Mouse (Mus musculus): Measurements from ENCODE around the gene Tbxa2r. TPM values are rescaled to one million over a fixed set of nuclear protein-coding genes. Genes with fewer than 3 reads are reported as not detected.

Tbxa2r gene
- polyA plus RNA-seq, 1 experiment, result 44.0 TPM

DNA sequence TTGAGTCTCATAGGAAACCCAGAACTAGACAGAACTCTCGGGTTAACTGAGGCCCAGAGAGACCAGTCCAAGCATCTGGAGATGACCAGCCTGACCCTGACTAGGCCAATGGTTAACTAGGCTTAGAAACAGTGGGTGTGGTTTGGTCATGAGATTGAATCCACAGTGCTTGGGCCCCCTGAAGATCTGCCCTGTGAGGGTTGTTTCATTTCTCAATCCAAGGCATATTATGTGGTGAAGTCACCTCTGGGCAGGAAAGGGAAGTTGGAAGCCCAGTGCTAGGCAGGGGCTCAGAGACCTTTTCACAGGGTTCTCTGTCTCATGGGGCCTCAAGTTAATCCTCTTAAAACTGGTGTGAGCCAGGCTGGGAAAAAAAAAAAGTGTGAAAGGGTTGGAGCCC is 30.3 kb downstream of the Tbxa2r start:
- H3K4me3 ChIP-seq (replicated peaks; ENCODE audit: extremely low read depth, low read depth, low read length), result no peak overlapping the region
- TF ChIP-seq POLR2A (IDR thresholded peaks at IDR 0.05; ENCODE audit: borderline replicate concordance, extremely low read depth, low read depth, low read length) (no peak), CTCF (IDR thresholded peaks at IDR 0.05; ENCODE audit: insufficient read depth, low read length) (no peak)
- H3K4me1 ChIP-seq (ENCODE audit: control insufficient read depth, insufficient read depth, low read length), result peaks cover 9% of the 10 kb centered on the region; the same call in 1 of the 2 replicates
- DNase-seq, result no peak
- WGBS, result 59% methylated on average over 1 of the region's 1 CpGs

GRCm38 (mm10) chr10:81360721-81361120 is 32.2 kb downstream of the Tbxa2r start:
- Histone ChIP-seq H3K4me3 (replicated peaks; ENCODE audit: extremely low read depth, low read depth, low read length) (no peak overlapping the region), H3K4me1 (ENCODE audit: control insufficient read depth, insufficient read depth, low read length) (peaks cover 11% of the 10 kb centered on the region; the same call in 1 of the 2 replicates)
- 68% methylated on average over 8 of the region's 8 CpGs for WGBS
- TF ChIP-seq CTCF (IDR thresholded peaks at IDR 0.05; ENCODE audit: insufficient read depth, low read length) (no peak), POLR2A (IDR thresholded peaks at IDR 0.05; ENCODE audit: borderline replicate concordance, extremely low read depth, low read depth, low read length) (no peak)
- DNase-seq, result no peak

- DNase-seq, result no peak
- 55% methylated on average over 12 of the region's 12 CpGs for WGBS
- H3K4me3 ChIP-seq (replicated peaks; ENCODE audit: extremely low read depth, low read depth, low read length), result no peak overlapping the region
- TF ChIP-seq POLR2A (IDR thresholded peaks at IDR 0.05; ENCODE audit: borderline replicate concordance, extremely low read depth, low read depth, low read length), result no peak
- TF ChIP-seq CTCF (IDR thresholded peaks at IDR 0.05; ENCODE audit: insufficient read depth, low read length), result no peak
- H3K4me1 ChIP-seq (ENCODE audit: control insufficient read depth, insufficient read depth, low read length), result peaks cover 11% of the 10 kb centered on the region; the same call in 1 of the 2 replicates
These were observed 33.9 kb downstream of the Tbxa2r start for GRCm38 (mm10) chr10:81362336-81362949.

- no peak for DNase-seq
- Histone ChIP-seq H3K4me3 (replicated peaks; ENCODE audit: extremely low read depth, low read depth, low read length) (peak overlapping the region; percentile 7), H3K4me1 (ENCODE audit: control insufficient read depth, insufficient read depth, low read length) (peaks cover 6% of the 10 kb centered on the region; the same call in 1 of the 2 replicates)
- WGBS, result 40% methylated on average over 54 of the region's 54 CpGs
- TF ChIP-seq POLR2A (IDR thresholded peaks at IDR 0.05; ENCODE audit: borderline replicate concordance, extremely low read depth, low read depth, low read length), result no peak
- TF ChIP-seq CTCF (IDR thresholded peaks at IDR 0.05; ENCODE audit: insufficient read depth, low read length), result no peak
These were observed 35.2 kb downstream of the Tbxa2r start for GRCm38 (mm10) chr10:81363436-81364346.

DNA sequence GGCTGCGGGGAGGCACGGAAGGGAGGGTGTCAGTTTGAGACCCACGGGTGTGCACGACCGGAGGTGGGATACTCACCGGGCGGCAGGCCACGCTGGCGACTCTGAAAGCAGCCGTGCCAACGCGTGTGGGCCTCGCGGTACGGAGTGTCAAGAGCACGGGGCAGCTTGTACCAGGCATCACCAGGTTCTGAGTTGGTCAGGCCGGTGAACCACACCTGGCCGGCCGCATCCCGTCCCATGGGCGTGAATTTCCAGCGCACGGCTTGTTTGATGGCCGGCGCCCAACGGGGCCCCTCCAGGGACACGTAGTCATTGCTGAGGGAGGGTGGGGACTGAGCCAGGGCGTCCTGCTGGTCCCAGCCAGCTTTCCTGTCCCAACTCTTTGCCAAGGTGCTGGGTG is 36.1 kb downstream of the Tbxa2r start:
- no peak for TF ChIP-seq CTCF (IDR thresholded peaks at IDR 0.05; ENCODE audit: insufficient read depth, low read length)
- TF ChIP-seq POLR2A (IDR thresholded peaks at IDR 0.05; ENCODE audit: borderline replicate concordance, extremely low read depth, low read depth, low read length), result 0 out of 2 replicates have a peak, but pooled peaks have one; percentile 26
- no peak for DNase-seq
- H3K4me1 ChIP-seq (ENCODE audit: control insufficient read depth, insufficient read depth, low read length), result 0 out of 2 replicates have a peak, but pooled peaks cover 5% of the 10 kb centered on the region
- 26% methylated on average over 28 of the region's 28 CpGs for WGBS
- peak overlapping the region; percentile 9 for H3K4me3 ChIP-seq (replicated peaks; ENCODE audit: extremely low read depth, low read depth, low read length)

DNA sequence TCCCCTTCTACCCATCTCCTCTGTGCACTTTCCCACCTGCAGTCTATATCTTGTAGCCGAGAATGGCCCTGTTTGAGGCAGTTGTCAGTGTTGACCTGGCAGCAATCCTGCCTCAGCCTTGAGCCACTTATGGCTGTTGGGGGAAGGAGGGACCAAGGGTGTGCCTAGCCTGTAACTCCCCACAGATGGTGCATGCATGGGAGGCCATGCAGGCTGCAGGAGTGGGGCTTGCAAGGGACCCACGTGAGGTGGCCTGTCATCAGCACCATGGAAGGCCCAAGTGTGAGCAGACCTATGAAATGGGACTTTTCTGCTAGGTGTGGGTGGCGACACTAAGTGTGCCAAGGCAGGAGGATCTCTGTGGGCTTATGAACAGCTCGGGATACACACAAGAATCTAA is 36.5 kb downstream of the Tbxa2r start:
- no peak for DNase-seq
- no peak for TF ChIP-seq CTCF (IDR thresholded peaks at IDR 0.05; ENCODE audit: insufficient read depth, low read length)
- no peak for TF ChIP-seq POLR2A (IDR thresholded peaks at IDR 0.05; ENCODE audit: borderline replicate concordance, extremely low read depth, low read depth, low read length)
- no peak overlapping the region for H3K4me3 ChIP-seq (replicated peaks; ENCODE audit: extremely low read depth, low read depth, low read length)
- WGBS, result 50% methylated on average over 4 of the region's 4 CpGs
- 0 out of 2 replicates have a peak, but pooled peaks cover 5% of the 10 kb centered on the region for H3K4me1 ChIP-seq (ENCODE audit: control insufficient read depth, insufficient read depth, low read length)

GRCm38 (mm10) chr10:81365672-81366476 is 37.3 kb downstream of the Tbxa2r start, which contains the start of gene 4930404N11Rik:
TSS of gene 4930404N11Rik (minus strand) at chr10:81365816.
- H3K4me3 ChIP-seq (replicated peaks; ENCODE audit: extremely low read depth, low read depth, low read length), result peak within 1 kb of the TSS; percentile 9
- no peak for DNase-seq
- WGBS, result 33% methylated on average over 12 of the region's 12 CpGs

GRCm38 (mm10) chr10:81366477-81367206 is 38.1 kb downstream of the Tbxa2r start:
- WGBS, result 64% methylated on average over 6 of the region's 6 CpGs

More at GRCm38 (mm10) chr10:81365672-81366476, 37.3 kb downstream of the Tbxa2r start, which contains the start of gene 4930404N11Rik:
- TF ChIP-seq POLR2A (IDR thresholded peaks at IDR 0.05; ENCODE audit: borderline replicate concordance, extremely low read depth, low read depth, low read length), result peak; percentile 42; the same call in 1 of the 2 replicates
- TF ChIP-seq CTCF (IDR thresholded peaks at IDR 0.05; ENCODE audit: insufficient read depth, low read length), result no peak
- H3K4me1 ChIP-seq (ENCODE audit: control insufficient read depth, insufficient read depth, low read length), result 0 out of 2 replicates have a peak, but pooled peaks cover 5% of the 10 kb centered on the region

More at GRCm38 (mm10) chr10:81366477-81367206, 38.1 kb downstream of the Tbxa2r start:
- no peak for DNase-seq
- TF ChIP-seq POLR2A (IDR thresholded peaks at IDR 0.05; ENCODE audit: borderline replicate concordance, extremely low read depth, low read depth, low read length) (peak; percentile 21; the same call in 1 of the 2 replicates), CTCF (IDR thresholded peaks at IDR 0.05; ENCODE audit: insufficient read depth, low read length) (no peak)
- no peak overlapping the region for H3K4me3 ChIP-seq (replicated peaks; ENCODE audit: extremely low read depth, low read depth, low read length)
- H3K4me1 ChIP-seq (ENCODE audit: control insufficient read depth, insufficient read depth, low read length), result 0 out of 2 replicates have a peak, but pooled peaks cover 5% of the 10 kb centered on the region

Data from lung, adult 2 months (tissue).